Mouse (Mus musculus) left cerebral cortex, adult 18-20 months (tissue): ENCODE data around the gene Pde4d. TPM values are rescaled to one million over a fixed set of nuclear protein-coding genes. Genes with fewer than 3 reads are reported as not detected.

Source experiments
- DNase-seq, 2 experiments: peaks; one replicate each; pipeline ENCODE4 v3.0.0; 2021 to 2022; ENCODE audit warnings: low spot score in 2 of 2, mixed read lengths in 1 of 2
- total RNA-seq, 2 experiments: library from RNA; stranded (reverse); gene quantifications; 2 replicates each; pipeline ENCODE4 v1.2.3; 2021

Pde4d gene
- total RNA-seq, 2 experiments from 2014 or later, result 107 to 109 TPM

GRCm38 (mm10) chr13:108487066-108487465 is 37.3 kb downstream of the Pde4d start:
- DNase-seq, result no peak

- DNase-seq, result no peak
These were observed 40.1 kb downstream of the Pde4d start for GRCm38 (mm10) chr13:108489825-108490224.

GRCm38 (mm10) chr13:108490872-108491271 is 41.1 kb downstream of the Pde4d start:
- no peak for DNase-seq

- no peak for DNase-seq
These were observed 43.1 kb downstream of the Pde4d start for GRCm38 (mm10) chr13:108492886-108493285.

- DNase-seq, result no peak
These were observed 44.6 kb downstream of the Pde4d start for GRCm38 (mm10) chr13:108494365-108494764.

GRCm38 (mm10) chr13:108497768-108498167 is 48.0 kb downstream of the Pde4d start:
- DNase-seq, result no peak

GRCm38 (mm10) chr13:108498247-108498743 is 48.5 kb downstream of the Pde4d start:
- no peak for DNase-seq

GRCm38 (mm10) chr13:108498773-108499313 is 49.1 kb downstream of the Pde4d start:
- no peak for DNase-seq

GRCm38 (mm10) chr13:108501386-108501785 is 51.6 kb downstream of the Pde4d start:
- no peak for DNase-seq

- peak in 1 of 2 experiments; percentile 8 for DNase-seq
These were observed 74.8 kb downstream of the Pde4d start for GRCm38 (mm10) chr13:108524548-108524947.

- DNase-seq, result peak in 1 of 2 experiments; percentile 17
These were observed 75.2 kb downstream of the Pde4d start for GRCm38 (mm10) chr13:108524969-108525368.

GRCm38 (mm10) chr13:108526258-108527007 is 76.7 kb downstream of the Pde4d start:
- DNase-seq, result no peak

GRCm38 (mm10) chr13:108527090-108527770 is 77.5 kb downstream of the Pde4d start:
- peak in 1 of 2 experiments; percentile 6 for DNase-seq

- DNase-seq, result no peak
These were observed 78.6 kb downstream of the Pde4d start for GRCm38 (mm10) chr13:108528343-108528742.

- DNase-seq, result no peak
These were observed 83.1 kb downstream of the Pde4d start for GRCm38 (mm10) chr13:108532875-108533274.

- DNase-seq, result no peak
These were observed 86.7 kb downstream of the Pde4d start for GRCm38 (mm10) chr13:108536436-108536835.

- DNase-seq, result no peak
These were observed 87.2 kb downstream of the Pde4d start for GRCm38 (mm10) chr13:108536951-108537350.

- DNase-seq, result no peak
These were observed 89.1 kb downstream of the Pde4d start for GRCm38 (mm10) chr13:108538760-108539369.

- DNase-seq, result no peak
These were observed 91.7 kb downstream of the Pde4d start for GRCm38 (mm10) chr13:108541488-108541887.

GRCm38 (mm10) chr13:108542342-108542761 is 92.6 kb downstream of the Pde4d start:
- DNase-seq, result peak in 1 of 2 experiments; percentile 28

- no peak for DNase-seq
These were observed 102.5 kb downstream of the Pde4d start for GRCm38 (mm10) chr13:108552288-108552687.
